Mouse (Mus musculus) forebrain, embryonic 13.5 days (tissue): ENCODE results near the gene Lamb1. TPM values are rescaled to one million over a fixed set of nuclear protein-coding genes. Genes with fewer than 3 reads are reported as not detected.

ENCODE experiments used
- ATAC-seq: fragments of 200-750 bp; cut with Nextera tagmentation; 2 replicates; pipeline ENCODE4 v1.8.0; 2017
- H3K27ac ChIP-seq: fragments of 300-500 bp; sonication (generic); 2 replicates; pipeline ENCODE4 v1.5.1; 2015; ENCODE audit warnings: inconsistent platforms, mild to moderate bottlenecking, moderate library complexity
- H3K27me3 ChIP-seq: fragments of 300-500 bp; sonication (generic); 2 replicates; pipeline ENCODE4 v1.6.1; 2015; ENCODE audit warnings: mild to moderate bottlenecking, inconsistent platforms
- H3K36me3 ChIP-seq: fragments of 300-500 bp; sonication (generic); 2 replicates; pipeline ENCODE4 v1.6.1; 2015; ENCODE audit warnings: mild to moderate bottlenecking, inconsistent platforms; ENCODE audit not compliant: poor library complexity, severe bottlenecking
- H3K4me1 ChIP-seq: fragments of 300-500 bp; sonication (generic); 2 replicates; pipeline ENCODE4 v1.6.1; 2015; ENCODE audit warnings: inconsistent platforms
- H3K4me2 ChIP-seq: fragments of 300-500 bp; sonication (generic); 2 replicates; pipeline ENCODE4 v1.6.1; 2015; ENCODE audit warnings: inconsistent platforms, mild to moderate bottlenecking, moderate library complexity
- H3K4me3 ChIP-seq: fragments of 300-500 bp; sonication (generic); 2 replicates; pipeline ENCODE4 v1.5.1; 2015; ENCODE audit warnings: mild to moderate bottlenecking, inconsistent platforms
- H3K9ac ChIP-seq: fragments of 300-500 bp; sonication (generic); 2 replicates; pipeline ENCODE4 v1.6.1; 2015; ENCODE audit warnings: mild to moderate bottlenecking, inconsistent platforms
- H3K9me3 ChIP-seq: fragments of 300-500 bp; sonication (generic); replicated peaks from 2 replicates; pipeline ENCODE4 v1.6.1; 2016; ENCODE audit warnings: inconsistent platforms
- WGBS: fragments of 180-500 bp; shearing (Covaris S2); methylation state at CpG from one replicate; pipeline ENCODE4 v1.1.7; 2015; 5-methylcytosine and 5-hydroxymethylcytosine counted together
- polyA plus RNA-seq: library from polyadenylated mRNA; unstranded; fragments of >200 nt; fragmentation: Nextera tagmentation; extraction: Ambion mirVana; gene quantifications from 2 replicates; pipeline ENCODE4 v1.2.1, GENCODE M21; 2015

The Lamb1 gene
- polyA plus RNA-seq, 1 experiment from 2014 or later: 15.2 TPM

DNA sequence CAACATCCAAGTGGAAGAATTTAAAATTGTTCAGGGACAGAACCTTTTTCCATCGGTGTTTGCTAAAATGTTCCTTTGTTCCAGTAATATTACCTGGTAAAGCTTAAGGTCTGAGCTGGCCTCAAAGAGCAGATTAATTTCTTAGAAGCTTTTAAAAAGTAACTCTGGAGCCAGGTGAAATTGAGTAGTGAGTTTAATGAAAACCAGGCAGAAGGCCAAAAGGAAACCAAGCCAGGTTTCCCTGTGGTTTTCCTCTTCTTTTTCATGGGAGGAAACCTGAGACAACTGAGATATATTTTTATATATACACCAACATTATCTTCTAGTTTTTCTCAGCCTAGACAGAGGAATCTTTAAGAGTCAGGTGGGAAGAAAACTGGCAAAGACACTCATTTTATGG is 56.5 kb downstream of the Lamb1 start:
- H3K4me3 ChIP-seq: no peak overlapping the region
- H3K36me3 ChIP-seq: no peaks in the 10 kb centered on the region
- no peaks in the 10 kb centered on the region for H3K9me3 ChIP-seq
- no peak overlapping the region for H3K27ac ChIP-seq
- ATAC-seq: no peak
- H3K4me2 ChIP-seq: no peak overlapping the region
- peaks cover 7% of the 10 kb centered on the region; the same call in 1 of the 2 replicates for H3K4me1 ChIP-seq
- no peak overlapping the region for H3K9ac ChIP-seq
- H3K27me3 ChIP-seq: no peaks in the 10 kb centered on the region
- WGBS: 98% methylated on average over 1 of the region's 1 CpGs

GRCm38 (mm10) chr12:31323136-31323695 is 58.2 kb downstream of the Lamb1 start:
- H3K36me3 ChIP-seq: no peaks in the 10 kb centered on the region
- no peak overlapping the region for H3K4me3 ChIP-seq
- H3K9me3 ChIP-seq: no peaks in the 10 kb centered on the region
- H3K27ac ChIP-seq: no peak overlapping the region
- no peak for ATAC-seq
- no peaks in the 10 kb centered on the region for H3K27me3 ChIP-seq
- peaks cover 6% of the 10 kb centered on the region; the same call in 1 of the 2 replicates for H3K4me1 ChIP-seq
- no peak overlapping the region for H3K9ac ChIP-seq
- H3K4me2 ChIP-seq: no peak overlapping the region
- WGBS: 88% methylated on average over 9 of the region's 9 CpGs

GRCm38 (mm10) chr12:31327139-31327538 is 62.1 kb downstream of the Lamb1 start:
- H3K4me3 ChIP-seq: no peak overlapping the region
- H3K4me2 ChIP-seq: no peak overlapping the region
- peaks cover 15% of the 10 kb centered on the region for H3K36me3 ChIP-seq
- no peaks in the 10 kb centered on the region for H3K4me1 ChIP-seq
- no peak overlapping the region for H3K27ac ChIP-seq
- ATAC-seq: no peak
- no peaks in the 10 kb centered on the region for H3K9me3 ChIP-seq
- 94% methylated on average over 9 of the region's 9 CpGs for WGBS
- H3K27me3 ChIP-seq: no peaks in the 10 kb centered on the region
- no peak overlapping the region for H3K9ac ChIP-seq

GRCm38 (mm10) chr12:31333261-31333660 is 68.2 kb downstream of the Lamb1 start:
- ATAC-seq: no peak
- Histone ChIP-seq H3K9me3 (no peaks in the 10 kb centered on the region), H3K27ac (no peak overlapping the region), H3K9ac (no peak overlapping the region), H3K36me3 (peaks cover 60% of the 10 kb centered on the region), H3K27me3 (no peaks in the 10 kb centered on the region), H3K4me2 (no peak overlapping the region), H3K4me1 (no peaks in the 10 kb centered on the region), H3K4me3 (no peak overlapping the region)
- WGBS: 100% methylated on average over 1 of the region's 1 CpGs

DNA sequence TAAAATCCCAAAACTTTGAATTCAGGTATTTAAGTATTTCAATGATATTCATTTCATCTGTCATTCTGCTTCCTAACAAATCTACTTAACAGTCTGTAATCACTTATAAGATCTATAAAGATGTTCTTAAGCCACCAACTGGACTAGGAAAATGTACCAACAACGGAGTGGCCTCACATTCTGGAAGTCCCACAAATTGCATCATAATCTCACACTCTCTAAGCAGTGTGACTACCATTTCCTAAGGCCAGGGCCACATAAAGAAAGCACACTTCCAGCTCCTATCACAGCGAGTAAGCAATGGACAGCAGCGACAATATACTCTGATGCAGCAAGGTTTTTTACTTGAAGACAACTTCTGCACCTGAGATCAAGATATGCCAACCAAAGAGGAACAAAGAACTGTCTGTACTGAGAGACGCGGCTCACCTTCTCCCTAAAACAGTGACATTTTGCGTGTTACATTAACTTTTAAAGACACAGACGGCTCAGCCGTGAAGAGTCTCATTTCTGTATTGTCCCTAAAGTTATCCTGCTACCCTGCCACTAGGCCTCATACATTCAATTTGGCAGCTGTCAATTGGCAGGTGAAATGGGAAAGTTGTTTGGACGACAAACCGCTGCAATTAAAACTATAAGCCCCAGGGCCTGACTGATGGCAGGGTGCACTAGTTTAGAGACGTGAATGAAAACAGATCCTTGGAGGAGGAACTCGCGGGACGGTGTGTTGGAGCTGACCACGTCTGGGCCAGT is 85.3 kb downstream of the Lamb1 start:
- no peak for ATAC-seq

DNA sequence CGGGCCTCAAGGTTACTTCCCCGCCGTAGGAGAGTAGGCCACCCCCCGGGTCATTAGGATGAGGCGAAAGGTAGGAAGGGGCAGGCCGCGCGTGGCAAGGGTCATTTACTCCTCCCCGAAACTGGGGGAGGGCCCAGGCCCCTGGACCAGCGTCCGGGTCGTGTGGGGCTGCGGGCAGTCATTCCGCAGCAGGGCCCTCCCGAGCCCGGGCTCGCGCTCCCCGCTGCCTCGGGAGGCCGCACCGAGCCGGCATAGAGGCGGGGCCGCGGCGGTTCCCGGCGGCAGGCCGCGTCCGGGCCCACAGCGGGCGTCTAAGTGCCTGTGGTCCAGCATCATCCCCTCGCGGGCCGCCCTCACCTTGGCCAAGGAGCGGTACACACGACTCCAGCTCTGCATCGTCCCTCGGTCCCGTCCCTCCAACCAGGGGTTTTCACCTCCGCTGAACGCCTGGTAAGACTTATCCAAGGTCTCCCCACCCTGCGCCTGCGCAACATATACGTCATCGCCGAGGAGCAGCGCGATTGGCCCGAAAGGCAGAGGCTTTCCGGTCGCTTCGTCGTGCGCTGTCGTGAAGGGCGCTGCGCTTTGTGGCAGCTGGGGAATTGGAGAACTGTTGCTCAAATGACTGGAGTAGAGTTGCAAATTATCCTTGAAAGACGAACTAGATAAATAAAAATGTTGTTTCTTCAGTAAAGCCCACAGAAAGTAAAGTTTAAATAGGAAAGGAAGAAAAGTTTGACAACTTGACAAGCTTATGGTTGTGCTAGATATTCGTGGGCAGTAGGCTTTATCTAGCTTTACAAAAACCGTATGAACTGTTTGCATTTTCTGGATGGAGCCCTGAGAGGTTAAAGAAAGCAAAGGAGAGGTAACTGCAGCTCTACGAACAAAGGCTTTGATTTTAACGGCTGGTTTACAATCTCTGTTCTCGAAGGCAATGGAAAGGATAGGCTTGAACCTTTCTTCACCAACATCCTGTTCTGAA is 86.2 kb downstream of the Lamb1 start, which contains the start of gene Dld:
Gene Dld, minus strand, starts transcription at position 510 of the 985 bp plus-strand sequence.
- H3K9me3 ChIP-seq: no peaks in the 10 kb centered on the region
- 6% methylated on average over 63 of the region's 66 CpGs for WGBS
- ATAC-seq: peak; percentile 100
- H3K27me3 ChIP-seq: no peaks in the 10 kb centered on the region
- peaks cover 15% of the 10 kb centered on the region for H3K4me1 ChIP-seq
- H3K4me3 ChIP-seq: peak within 1 kb of the TSS; percentile 99
- peaks cover 12% of the 10 kb centered on the region for H3K36me3 ChIP-seq
- peak within 1 kb of the TSS; percentile 95 for H3K4me2 ChIP-seq
- peak within 1 kb of the TSS; percentile 96 for H3K9ac ChIP-seq
- H3K27ac ChIP-seq: peak within 1 kb of the TSS; percentile 69

More for the DNA sequence above, 85.3 kb downstream of the Lamb1 start:
- H3K27me3 ChIP-seq: no peaks in the 10 kb centered on the region
- peaks cover 12% of the 10 kb centered on the region for H3K36me3 ChIP-seq
- 25% methylated on average over 15 of the region's 15 CpGs for WGBS
- H3K4me3 ChIP-seq: peak overlapping the region; percentile 99
- no peaks in the 10 kb centered on the region for H3K9me3 ChIP-seq
- peaks cover 15% of the 10 kb centered on the region for H3K4me1 ChIP-seq
- H3K9ac ChIP-seq: peak overlapping the region; percentile 96
- H3K4me2 ChIP-seq: peak overlapping the region; percentile 95
- no peak overlapping the region for H3K27ac ChIP-seq

GRCm38 (mm10) chr12:31366428-31366827 is 101.4 kb downstream of the Lamb1 start:
- H3K27ac ChIP-seq: no peak overlapping the region; the same call in 1 of the 2 replicates
- H3K9me3 ChIP-seq: no peaks in the 10 kb centered on the region
- 52% methylated on average over 3 of the region's 3 CpGs for WGBS
- no peaks in the 10 kb centered on the region for H3K4me1 ChIP-seq
- no peaks in the 10 kb centered on the region for H3K27me3 ChIP-seq
- 0 out of 2 replicates have a peak, but pooled peaks have one; percentile 8 for ATAC-seq
- no peak overlapping the region for H3K4me2 ChIP-seq
- H3K36me3 ChIP-seq: no peaks in the 10 kb centered on the region
- no peak overlapping the region for H3K9ac ChIP-seq
- no peak overlapping the region for H3K4me3 ChIP-seq

DNA sequence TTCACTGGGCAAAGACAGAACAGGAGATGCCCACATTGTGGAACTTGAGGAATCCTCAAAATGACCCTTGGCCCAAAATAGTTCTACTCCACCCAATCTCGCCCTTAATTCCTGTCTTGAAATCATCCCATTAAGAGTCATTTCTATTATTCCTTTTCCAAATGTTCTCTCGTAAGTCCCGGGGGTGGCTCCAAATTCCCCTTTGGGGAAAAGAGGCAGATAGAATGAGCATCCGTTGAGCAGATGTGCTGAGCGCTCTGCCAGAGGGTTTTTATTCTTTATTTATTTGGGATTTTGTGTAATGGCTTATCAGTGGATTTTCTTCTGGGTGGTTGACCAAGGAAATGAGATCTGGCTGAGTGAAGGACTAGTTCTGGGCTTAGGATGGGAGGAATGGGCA is 102.7 kb downstream of the Lamb1 start:
- WGBS: 86% methylated on average over 5 of the region's 5 CpGs
- ATAC-seq: no peak

DNA sequence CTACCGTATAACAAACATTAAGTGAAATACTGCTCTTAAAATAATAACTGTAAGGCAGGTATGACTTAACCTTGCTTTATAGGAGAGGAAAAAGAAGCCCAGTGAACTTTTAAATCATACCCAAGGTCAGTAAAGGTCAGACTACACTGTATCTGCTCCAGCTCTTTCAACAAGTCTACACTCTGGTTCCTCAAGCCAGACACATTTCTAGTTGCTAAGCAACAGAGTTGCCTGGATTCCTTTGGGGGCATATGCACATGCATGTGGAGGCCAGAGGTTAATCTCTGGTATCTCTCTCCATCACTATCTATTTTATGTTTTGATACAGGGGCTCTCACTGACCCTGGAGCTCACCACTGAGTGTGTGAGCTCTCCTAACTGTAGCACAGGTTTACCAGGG is 104.1 kb downstream of the Lamb1 start:
- no peaks in the 10 kb centered on the region for H3K27me3 ChIP-seq
- no peak overlapping the region for H3K4me3 ChIP-seq
- no peak overlapping the region for H3K27ac ChIP-seq
- H3K36me3 ChIP-seq: no peaks in the 10 kb centered on the region
- no peak for ATAC-seq
- H3K4me2 ChIP-seq: no peak overlapping the region
- H3K4me1 ChIP-seq: no peaks in the 10 kb centered on the region
- no peaks in the 10 kb centered on the region for H3K9me3 ChIP-seq
- H3K9ac ChIP-seq: no peak overlapping the region
- 100% methylated on average over 1 of the region's 1 CpGs for WGBS

More for the DNA sequence above, 102.7 kb downstream of the Lamb1 start:
- Histone ChIP-seq H3K4me3 (no peak overlapping the region), H3K36me3 (no peaks in the 10 kb centered on the region), H3K9ac (no peak overlapping the region), H3K4me2 (no peak overlapping the region), H3K27ac (no peak overlapping the region), H3K27me3 (no peaks in the 10 kb centered on the region), H3K9me3 (no peaks in the 10 kb centered on the region), H3K4me1 (no peaks in the 10 kb centered on the region)

DNA sequence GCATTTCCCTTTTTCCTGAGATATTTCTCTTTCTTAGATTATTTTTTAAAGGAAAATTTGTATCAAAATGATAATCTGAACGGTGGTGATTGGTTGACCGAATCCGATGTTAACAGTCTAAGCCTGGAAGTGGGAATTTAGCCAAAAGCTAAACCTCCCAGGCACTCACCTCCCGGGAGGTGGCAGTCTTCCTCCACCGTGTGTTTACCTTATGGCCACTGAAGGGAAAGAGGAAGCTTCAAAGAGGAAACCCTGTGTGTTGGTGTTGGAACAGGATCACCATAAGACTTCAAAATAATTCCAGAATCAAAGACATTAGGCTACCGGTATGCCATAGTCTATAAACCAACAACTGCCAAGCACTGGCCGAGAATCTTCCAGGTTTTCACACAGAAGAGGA is 104.6 kb downstream of the Lamb1 start:
- no peak overlapping the region for H3K9ac ChIP-seq
- H3K9me3 ChIP-seq: no peaks in the 10 kb centered on the region
- ATAC-seq: no peak
- no peaks in the 10 kb centered on the region for H3K36me3 ChIP-seq
- no peaks in the 10 kb centered on the region for H3K27me3 ChIP-seq
- 92% methylated on average over 7 of the region's 7 CpGs for WGBS
- H3K4me3 ChIP-seq: no peak overlapping the region
- no peak overlapping the region for H3K27ac ChIP-seq
- no peak overlapping the region for H3K4me2 ChIP-seq
- H3K4me1 ChIP-seq: no peaks in the 10 kb centered on the region

DNA sequence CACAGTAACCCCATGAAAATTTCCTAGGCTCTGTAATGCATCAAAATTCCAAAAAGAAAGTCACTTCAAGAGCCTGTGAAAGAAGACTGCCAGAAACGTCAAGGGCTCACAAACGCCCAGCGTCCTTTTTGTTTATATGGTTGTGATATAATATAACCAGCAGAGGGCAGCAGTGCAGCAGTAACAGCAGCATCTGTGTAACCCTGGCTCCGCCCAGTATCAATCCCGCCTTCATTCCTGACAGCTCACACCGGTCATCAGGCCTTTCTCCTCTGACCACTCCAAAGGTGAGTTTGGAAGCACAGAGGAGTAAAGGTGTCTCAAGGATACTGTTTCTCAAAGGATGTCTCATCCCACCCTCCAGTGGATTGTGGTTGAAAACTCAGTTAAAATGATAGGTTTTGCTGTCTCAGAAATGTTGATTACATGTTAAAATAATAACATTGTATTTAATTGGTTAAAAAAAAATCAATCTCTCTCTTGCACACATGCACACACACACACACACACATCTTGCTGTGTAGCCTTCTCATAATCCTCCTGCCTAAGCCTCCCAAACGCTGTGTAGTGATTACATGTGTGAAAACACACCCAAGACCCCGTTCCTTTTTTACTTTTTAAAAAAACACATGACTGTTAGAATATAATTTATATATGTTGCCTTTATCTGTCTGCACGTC is 109.7 kb downstream of the Lamb1 start:
- Histone ChIP-seq H3K9me3 (no peaks in the 10 kb centered on the region), H3K4me2 (peak overlapping the region; percentile 31; the same call in 1 of the 2 replicates), H3K4me3 (no peak overlapping the region), H3K27me3 (no peaks in the 10 kb centered on the region), H3K36me3 (no peaks in the 10 kb centered on the region), H3K27ac (no peak overlapping the region), H3K9ac (0 out of 2 replicates have a peak overlapping the region, but pooled peaks have one; percentile 9), H3K4me1 (peaks cover 6% of the 10 kb centered on the region)
- 33% methylated on average over 9 of the region's 9 CpGs for WGBS
- ATAC-seq: peak; percentile 83
